Mouse (Mus musculus) hematopoietic stem cell, adult 5-6 weeks (primary cell): ENCODE data around the gene Optn. TPM values are rescaled to one million over a fixed set of nuclear protein-coding genes. Genes with fewer than 3 reads are reported as not detected.

ENCODE experiments used
- ATAC-seq, 2 experiments: fragments of 125-278 bp in 1 of 2; replicated peaks in 1 of 2; 2 replicates each; pipeline ENCODE4 v1.8.0; 2016 to 2017; ENCODE audit warnings: inconsistent platforms in 2 of 2, mild to moderate bottlenecking in 2 of 2, moderate number of reproducible peaks in 2 of 2, low read depth in 1 of 2, moderate TSS enrichment in 1 of 2; ENCODE audit not compliant: low FRiP score in 2 of 2, poor library complexity in 2 of 2, severe bottlenecking in 2 of 2, insufficient read depth in 1 of 2, low TSS enrichment in 1 of 2
- total RNA-seq: library from RNA; stranded (forward); fragments of 172-1452, 232-1000 nt; gene quantifications from 2 replicates; pipeline ENCODE4 v1.2.3, GENCODE M21; 2017

Gene Optn
- total RNA-seq, 1 experiment from 2014 or later = 49.6 TPM

DNA sequence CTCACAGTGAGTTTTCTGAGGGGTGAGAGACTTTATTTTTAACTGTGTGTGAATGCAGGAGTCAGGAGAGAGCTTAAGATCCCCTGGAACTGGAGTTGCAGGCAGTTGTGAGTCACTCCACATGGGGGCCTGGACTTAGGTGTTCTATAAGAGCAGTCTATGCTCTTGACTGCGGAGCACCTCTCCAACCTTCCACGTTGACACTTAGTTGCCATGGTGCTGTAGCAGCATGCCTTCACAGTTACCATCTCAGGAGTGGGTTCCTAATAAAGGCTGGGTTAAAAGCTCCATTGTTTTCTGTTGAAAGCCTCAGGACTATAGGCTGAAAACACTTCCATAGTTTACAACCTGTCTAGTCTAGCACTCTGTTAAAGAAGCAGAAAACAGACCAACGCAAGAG lies 26.5 kb downstream of the Optn start:
- ATAC-seq = no peak

DNA sequence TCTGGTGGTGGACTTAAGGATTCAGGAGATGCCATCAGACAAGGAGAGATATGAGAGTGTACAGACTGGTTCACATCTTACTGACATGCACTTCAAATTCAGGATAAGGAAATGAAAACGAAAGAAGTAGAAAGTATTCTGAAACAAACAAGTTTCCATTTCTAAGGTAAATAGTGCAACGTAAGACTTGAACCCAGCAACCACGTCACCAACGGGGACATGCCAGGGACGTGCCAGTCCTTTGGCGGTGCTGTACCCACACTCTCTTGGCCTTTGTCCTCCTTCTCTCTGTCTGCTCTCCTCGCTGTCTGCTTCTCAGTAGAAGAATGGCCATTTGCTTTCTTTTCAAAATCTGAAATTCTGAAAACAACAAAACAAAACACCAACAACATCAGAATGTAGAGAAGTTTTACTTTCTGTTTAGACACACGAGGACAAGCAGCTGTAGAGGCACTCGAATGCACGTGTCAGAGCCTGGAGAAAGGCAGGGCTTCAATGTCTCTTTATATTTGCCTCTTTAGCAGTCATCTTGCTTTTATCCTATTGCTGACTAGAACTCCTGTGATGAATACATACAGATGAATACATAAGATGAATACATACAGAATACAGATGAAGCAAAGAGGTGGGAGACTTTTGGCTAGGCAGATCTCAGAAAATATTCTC lies 27.3 kb downstream of the Optn start:
- ATAC-seq = no peak

DNA sequence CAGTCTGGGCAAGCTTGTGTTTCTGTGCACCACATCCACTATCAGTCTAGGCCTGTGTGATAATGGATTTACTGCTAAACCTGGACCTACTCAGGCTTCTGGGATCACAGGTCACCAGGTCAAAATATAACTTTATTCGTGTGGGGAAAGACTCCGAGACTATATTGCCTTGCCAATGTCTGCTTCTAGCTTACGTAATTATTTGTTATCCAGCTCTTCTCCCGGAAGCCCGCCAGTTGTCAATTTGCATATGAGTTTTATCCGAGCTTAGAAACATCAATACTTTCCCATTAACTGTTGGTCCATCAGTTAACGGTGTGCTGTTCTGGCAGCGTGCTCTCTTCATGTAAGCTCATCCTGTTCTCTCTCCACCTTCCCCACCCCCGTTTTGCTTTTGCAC lies 28.6 kb downstream of the Optn start:
- ATAC-seq = no peak

DNA sequence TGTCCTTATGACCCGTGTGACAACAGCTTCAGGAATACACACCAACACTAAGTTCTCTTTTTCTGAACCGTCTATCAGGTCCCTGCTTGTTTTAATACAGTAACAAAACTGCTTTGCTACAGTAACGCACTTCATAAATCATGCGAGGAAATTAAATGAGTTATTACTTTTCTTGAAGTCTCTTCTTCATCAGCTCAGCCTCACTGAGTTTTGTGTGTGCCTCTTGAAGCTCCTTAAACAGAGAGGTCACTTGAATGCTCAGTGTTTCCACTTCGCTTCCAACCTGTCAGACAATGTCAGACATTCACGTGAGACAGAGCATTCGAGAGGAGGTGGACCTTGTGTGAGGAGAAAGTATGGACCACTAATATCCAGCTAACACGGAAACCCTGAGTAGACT lies 29.1 kb downstream of the Optn start:
- no peak for ATAC-seq

DNA sequence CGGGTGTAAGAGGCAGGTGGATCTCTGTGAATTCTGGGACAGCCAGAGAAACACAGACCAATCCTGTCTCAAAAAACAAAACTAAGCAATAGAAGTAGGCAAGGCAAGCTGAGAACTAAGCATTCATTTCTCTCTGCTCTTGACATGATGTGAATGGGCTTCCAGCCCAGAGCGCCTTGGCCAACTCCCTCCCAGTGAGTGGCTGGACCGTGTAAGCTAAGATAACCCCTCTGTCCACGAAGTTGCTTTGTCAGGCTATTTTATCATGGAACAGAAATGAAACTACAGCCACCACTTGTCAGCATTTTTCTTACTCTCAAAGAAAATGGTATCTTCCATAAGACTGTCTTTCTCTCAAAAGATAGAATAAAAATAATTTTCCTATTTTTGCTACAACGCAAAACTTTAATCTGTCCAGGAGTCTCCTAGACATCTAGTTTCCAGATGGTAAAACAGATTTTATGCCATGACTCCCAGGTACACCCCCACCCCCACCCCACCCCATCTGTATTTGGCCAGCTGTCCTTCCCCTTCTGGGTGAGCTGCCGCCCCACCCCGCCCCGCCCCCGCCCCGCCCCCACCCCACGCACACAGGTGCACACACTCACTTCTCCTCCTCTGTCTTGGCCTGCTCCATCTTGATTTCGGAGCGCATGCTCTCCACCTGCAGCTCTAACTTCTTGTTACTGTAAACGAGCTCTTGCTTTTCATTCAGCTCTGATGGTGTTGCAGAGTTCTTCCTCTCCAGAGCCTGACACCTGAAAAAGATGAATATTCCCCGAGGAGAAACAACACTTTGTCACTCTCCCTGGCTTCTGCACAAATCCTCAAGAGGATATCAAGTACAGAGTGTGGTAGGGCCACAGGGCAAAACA lies 30.1 kb downstream of the Optn start:
- no peak for ATAC-seq

DNA sequence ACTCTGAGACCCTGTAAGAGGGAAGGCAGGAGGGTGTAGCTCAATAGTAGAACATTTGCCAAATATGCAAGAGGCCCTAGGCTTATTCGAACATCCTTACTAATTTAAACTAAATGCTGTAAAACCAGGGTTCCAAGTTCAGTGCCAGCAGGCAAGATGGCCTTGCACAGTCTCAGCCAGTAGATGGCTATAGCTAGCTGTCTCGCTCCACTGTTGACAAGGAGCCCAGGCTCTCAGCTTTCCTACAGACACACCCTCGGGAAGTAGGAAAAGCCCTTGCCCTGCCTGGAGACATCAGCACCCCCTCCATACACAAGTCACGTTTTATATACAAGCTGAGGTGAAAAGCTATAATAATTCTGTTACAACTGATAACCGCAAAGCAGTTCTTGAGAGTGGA lies 31.2 kb downstream of the Optn start:
- ATAC-seq = no peak

DNA sequence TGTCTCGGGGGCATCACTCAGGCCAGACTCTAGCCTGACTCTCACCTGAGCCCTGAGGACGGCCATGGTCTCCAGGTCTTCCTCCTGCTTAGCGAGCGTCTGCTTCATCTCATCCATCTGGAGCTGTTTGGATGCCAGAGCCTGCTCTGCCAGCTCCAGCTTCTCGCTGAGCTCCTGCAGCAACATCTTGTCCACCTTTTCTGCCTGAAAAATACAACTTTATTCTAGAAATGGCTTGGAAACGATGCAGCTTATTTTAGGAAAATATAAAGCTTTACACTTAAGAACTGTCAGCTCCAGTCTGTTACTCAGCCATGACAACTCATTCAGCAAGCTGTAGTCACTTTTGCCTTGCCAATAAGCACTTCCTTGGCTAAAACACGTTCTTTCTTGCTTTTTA lies 32.6 kb downstream of the Optn start:
- ATAC-seq = no peak

DNA sequence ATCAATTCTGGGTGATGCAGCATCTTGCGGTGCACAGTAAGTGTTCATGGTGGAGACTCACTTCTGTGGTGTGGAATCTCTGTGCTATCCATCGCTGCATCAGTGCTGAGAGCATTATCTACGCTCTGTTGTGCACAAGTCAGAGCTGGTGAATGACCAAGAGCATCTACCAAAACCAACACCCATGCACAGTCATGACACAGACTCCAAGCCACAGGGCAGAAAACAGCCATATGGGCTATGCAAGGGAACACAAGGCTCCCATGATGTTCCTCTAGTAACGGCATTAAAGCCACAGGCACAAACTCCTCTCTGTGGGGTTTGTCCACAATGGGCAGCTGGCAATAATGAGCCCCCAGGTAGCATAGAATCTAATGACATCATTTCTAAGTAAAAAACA lies 34.0 kb downstream of the Optn start:
- ATAC-seq = no peak

DNA sequence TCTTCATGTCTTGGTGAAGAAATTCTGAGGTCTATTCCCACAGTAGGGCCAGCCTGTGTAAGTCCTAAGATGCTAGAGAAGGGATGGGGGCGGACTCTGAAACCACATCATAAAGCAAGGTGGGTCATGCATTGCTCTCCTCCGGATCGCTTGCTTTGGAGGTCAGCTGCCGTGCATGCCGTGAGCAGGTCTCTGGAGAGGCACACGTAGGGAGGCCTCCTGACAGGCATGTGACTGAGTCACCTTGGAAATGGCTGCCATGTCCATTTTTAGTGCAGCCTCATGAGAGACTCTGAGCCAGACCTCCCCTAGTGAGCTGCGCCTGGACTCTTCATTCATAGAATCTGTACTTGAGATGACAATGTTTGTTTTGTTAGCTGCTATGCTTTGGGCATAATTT lies 35.8 kb downstream of the Optn start:
- ATAC-seq = no peak

DNA sequence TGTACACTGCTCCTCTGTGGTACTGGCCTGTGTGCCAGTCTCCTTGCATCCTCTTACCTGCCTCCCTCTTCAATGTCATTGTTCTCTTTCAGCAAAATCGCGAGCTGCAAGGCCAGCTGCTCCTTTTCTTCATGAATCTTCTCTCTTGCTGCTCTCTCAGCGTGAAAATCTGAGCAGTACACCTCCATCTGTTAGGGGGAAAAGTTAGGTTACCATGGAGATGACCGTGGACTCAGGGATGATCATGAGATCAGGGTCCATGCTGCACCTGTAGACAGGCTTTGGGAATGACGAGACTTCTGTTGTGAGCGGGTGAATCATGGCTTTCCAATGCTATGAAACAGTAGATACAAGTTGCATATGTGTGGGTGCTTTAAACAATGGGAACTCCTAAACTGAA lies 36.8 kb downstream of the Optn start:
- no peak for ATAC-seq

DNA sequence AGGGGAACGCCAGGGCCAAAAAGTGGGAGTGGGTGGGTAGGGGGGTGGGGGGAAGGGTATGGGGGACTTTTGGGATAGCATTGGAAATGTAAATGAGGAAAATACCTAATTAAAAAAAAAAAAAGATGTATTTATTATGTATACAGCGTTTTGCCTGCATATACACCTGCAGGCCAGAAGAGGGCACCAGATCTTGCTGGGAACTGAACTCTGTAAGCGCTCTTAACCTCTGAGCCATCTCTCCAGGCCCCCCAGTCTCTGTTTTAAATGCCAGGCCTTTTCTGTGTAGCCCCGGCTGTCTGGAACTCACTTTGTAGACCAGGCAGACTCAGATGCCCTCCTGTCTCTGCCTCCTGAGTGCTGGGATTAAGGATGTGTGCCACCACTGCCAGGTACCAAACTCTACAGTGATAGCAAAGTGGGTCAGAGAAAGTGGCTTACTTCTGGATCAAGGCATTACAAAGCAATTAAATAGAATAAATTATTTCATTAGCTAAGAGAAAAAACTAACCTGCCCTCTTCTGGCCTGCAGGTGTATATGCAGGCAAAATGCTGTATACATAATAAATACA lies 38.6 kb downstream of the Optn start:
- no peak for ATAC-seq

DNA sequence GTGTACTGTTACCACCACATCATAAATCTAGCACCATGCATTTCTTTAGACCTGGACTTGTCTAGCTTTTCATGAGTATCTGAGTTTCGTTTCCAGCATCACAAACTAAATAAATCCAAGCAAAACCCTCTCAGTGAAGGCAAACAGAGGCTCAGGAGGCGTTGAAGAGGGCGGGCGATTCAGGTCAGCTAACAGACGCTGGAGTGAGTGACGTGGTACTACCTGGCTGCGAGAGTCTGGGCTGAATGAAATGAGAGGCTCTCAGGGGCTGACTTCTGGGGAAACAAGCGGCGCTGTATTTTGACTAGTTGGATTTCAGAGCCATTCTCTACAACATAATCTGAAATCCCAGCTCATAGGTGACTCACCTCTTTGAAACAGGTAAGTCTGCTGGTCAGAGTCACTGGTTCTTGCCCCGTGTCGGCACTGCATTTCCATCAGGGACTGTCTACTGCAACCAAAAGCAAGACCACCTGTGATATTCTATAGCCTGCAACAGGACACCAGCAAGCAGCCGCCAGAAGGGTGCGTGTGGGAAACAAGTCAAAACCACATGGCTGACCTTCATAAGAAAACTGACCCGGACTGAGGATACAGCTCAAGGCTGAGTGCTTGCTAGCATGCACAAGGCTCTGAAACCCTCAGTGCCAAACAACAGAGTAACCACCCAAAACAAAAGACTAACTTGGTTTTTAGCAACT lies 40.0 kb downstream of the Optn start:
- no peak for ATAC-seq

DNA sequence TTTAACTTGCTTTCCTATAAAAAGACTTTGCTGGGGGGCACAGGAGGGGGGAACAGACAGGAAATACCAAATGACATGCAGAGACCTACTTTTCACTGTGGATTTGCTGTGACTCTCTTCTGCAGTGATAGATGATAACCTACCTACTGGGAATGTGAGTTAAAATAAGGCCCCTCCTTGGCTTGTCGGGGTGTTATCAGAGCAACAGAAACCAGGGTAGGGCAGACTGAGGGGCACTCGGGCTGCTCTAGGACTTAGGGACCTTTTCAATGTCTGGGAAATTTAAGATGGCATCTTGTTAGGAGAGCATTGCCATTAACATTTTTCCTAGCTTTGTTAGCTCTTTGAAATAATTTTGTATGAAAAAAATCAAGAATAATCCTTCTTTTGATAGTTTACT lies 40.6 kb downstream of the Optn start:
- ATAC-seq = no peak

DNA sequence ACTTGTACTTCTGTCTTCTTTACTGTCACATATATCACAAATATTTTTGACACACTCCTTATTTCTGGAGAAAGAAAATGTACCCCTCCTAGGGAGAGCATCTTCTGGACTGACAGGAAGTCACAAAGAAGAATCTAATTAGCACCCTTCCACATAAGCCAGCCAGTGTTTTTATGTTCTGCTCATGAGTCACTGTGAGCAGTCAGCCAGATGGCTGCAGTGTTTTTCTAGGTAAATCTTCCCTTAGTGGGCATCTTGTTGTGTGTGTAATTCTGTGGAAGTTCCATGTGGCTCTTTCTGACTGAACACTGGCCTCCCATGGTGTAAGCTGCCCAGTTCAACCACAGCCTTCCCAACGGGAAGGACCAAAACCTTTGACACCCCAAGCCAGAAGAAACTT lies 44.1 kb downstream of the Optn start:
- ATAC-seq = no peak

DNA sequence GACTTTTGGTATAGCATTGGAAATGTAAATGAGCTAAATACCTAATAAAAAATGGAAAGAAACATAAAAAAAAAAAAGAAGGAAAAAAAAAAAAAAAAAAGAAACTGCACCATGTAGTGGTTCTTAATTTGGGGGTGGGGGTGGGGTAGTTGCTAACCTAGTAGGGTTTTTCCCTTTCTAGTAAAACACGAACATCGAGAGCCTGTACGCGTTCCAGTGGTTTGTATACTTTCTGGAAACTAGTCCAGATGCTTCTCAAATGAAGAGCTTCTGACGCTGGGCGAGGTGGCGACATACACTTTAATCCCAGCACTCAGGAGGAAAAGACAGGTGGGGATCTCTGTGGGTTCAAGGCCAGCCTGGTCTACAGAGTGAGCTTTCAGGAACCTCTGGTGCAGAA lies 46.9 kb downstream of the Optn start:
- ATAC-seq = no peak

DNA sequence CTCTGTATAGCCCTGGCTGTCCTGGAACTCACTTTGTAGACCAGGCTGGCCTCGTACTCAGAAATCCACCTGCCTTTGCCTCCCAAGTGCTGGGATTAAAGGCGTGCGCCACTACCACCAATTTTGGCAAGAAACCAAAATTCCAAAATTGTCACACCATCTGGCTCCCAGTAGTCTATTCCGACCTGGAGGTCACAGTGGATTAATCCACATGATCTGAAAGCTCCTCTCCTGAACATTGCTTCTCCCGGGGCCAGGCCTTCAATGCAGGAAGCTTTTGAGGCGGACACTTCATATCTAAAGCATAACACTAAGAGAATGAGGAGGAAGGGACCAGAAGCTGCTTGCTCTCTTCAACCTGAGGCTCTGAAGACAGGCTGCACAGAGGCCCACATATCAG lies 48.3 kb downstream of the Optn start:
- no peak for ATAC-seq

DNA sequence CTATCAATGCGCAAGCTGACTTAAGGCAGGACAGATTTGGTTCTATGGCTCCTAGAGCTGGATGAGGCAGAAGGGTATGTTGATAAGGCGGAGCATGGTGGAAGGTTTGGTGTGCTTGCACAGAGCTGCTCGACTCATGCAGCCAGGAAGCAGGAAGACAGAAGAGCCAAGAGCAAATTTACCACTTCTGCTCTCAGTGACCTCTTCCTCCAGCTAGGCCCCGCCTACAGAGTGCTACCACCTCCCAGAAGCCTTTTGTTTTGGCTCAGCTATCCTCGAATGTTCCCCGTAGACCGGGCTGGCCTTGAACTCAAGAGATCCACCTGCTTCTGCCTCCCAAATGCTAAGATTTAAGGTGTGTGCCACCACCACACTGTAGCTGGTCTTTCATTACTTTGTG lies 49.2 kb downstream of the Optn start:
- no peak for ATAC-seq
